Mouse (Mus musculus): ENCODE data around the gene Synrg. TPM values are rescaled to one million over a fixed set of nuclear protein-coding genes. Genes with fewer than 3 reads are reported as not detected.

Synrg gene
- total and polyA plus RNA-seq, 3 experiments = 9.5 to 25.2 (median 15.8) TPM

DNA sequence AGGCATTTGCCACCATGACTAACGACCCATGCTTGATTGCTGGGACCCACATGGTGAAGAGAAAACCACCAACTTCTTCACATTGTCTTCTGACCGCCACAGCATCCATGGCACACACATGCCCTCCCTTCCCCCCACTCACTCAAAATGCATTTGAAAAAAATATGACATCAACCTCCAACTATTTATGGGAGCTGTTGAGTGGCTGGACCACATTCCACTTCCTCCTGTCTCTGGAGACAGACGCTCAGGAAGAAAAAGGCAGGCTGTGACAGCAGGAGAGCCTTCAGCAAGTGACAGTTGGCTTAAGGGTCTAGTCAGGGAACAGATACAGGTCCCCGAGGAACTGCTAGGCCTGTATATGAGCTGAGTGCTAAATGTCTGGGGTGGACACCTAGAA, 115.7 kb downstream of the Synrg start:
- DNase-seq (ENCODE audit: extremely low read depth) = no peak
- TF ChIP-seq ELF1 (IDR thresholded peaks at IDR 0.05; ENCODE audit: low read depth, low read length) (no peak), TBP (conservative IDR thresholded peaks at IDR 0.05; ENCODE audit: low read depth, low read length) (no peak), MXI1 (IDR thresholded peaks at IDR 0.05; ENCODE audit: low read depth, low read length) (no peak), ZMIZ1 (IDR thresholded peaks at IDR 0.05; ENCODE audit: low read depth, low read length) (no peak), IRF4 (IDR thresholded peaks at IDR 0.05; ENCODE audit: low read depth, low read length) (no peak), ZC3H11A (IDR thresholded peaks at IDR 0.05; ENCODE audit: low read depth, low read length) (no peak), EP300 (IDR thresholded peaks at IDR 0.05; ENCODE audit: low read length) (no peak), CTCF (conservative IDR thresholded peaks at IDR 0.05 in 1 of 2, IDR thresholded peaks at IDR 0.05 in 1 of 2; ENCODE audit: low read depth in 2 of 2, low read length in 2 of 2) (no peak), RCOR1 (conservative IDR thresholded peaks at IDR 0.05; ENCODE audit: low read depth, low read length) (no peak), CHD2 (IDR thresholded peaks at IDR 0.05; ENCODE audit: low read length) (no peak), USF1 (IDR thresholded peaks at IDR 0.05; ENCODE audit: low read depth, low read length) (no peak)
- Histone ChIP-seq H3K9ac (ENCODE audit: insufficient read depth, low read depth) (no peak overlapping the region), H3K9me3 (replicated peaks; ENCODE audit: low read length) (no peaks in the 10 kb centered on the region), H3K27me3 (replicated peaks) (no peaks in the 10 kb centered on the region), H3K36me3 (replicated peaks in 1 of 2; ENCODE audit: control insufficient read depth in 1 of 2, insufficient read depth in 1 of 2, low read length in 1 of 2) (peaks cover 27 to 72% of the 10 kb centered on the region in 2 experiments), H3K27ac (ENCODE audit: insufficient read depth, low read depth) (no peak overlapping the region), H3K4me2 (ENCODE audit: insufficient read depth, low read depth, poor library complexity, severe bottlenecking) (no peak overlapping the region), H3K4me1 (ENCODE audit: control insufficient read depth in 1 of 2, insufficient read depth in 2 of 2) (peaks cover 0 to 6% of the 10 kb centered on the region in 2 experiments; a peak in 2 of 4 replicates), H3K4me3 (replicated peaks in 1 of 3; ENCODE audit: low read depth in 2 of 3, low read length in 2 of 3, poor library complexity in 1 of 3) (no peak overlapping the region), H3K79me2 (replicated peaks; ENCODE audit: control insufficient read depth, extremely low read depth, insufficient read depth, poor library complexity, severe bottlenecking) (no peaks in the 10 kb centered on the region)
- in situ Hi-C loops (cut with MboI; ENCODE audit: low pct_ligation_motif_present, low pct_unique_long_range_greater_than_20kb, low sequenced_read_pairs) (no loop called here), dilution Hi-C loops (cut with MboI; ENCODE audit: extremely low pct_ligation_motif_present, extremely low pct_unique_long_range_greater_than_20kb, low sequenced_read_pairs) (no loop called here)

DNA sequence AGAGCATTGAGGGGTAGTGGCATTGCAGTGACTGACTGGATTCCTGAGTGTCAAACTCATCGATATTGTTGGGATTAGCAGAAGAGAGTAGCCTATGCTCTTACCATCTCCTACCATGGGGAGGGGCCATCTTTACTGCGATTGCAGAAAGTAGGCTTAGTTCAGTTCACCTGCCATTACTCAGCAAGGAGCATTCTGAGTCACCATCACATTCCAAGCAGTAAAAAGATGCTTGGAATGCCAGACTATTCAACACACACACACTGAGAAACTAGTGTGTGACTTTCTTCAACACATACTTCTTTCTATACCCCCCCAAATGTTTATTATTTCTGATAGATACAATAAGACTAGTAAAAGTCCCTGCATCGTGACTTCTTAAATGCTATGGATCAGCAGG, 116.1 kb downstream of the Synrg start:
- dilution Hi-C loops (cut with MboI; ENCODE audit: extremely low pct_ligation_motif_present, extremely low pct_unique_long_range_greater_than_20kb, low sequenced_read_pairs) (no loop called here), in situ Hi-C loops (cut with MboI; ENCODE audit: low pct_ligation_motif_present, low pct_unique_long_range_greater_than_20kb, low sequenced_read_pairs) (no loop called here)
- no peak for DNase-seq (ENCODE audit: extremely low read depth)
- no peaks in the 10 kb centered on the region for H3K27me3 ChIP-seq (replicated peaks)
- H3K9ac ChIP-seq (ENCODE audit: insufficient read depth, low read depth) = no peak overlapping the region
- no peaks in the 10 kb centered on the region for H3K9me3 ChIP-seq (replicated peaks; ENCODE audit: low read length)
- TF ChIP-seq CHD1 (IDR thresholded peaks at IDR 0.05; ENCODE audit: low read depth, low read length) (no peak), USF1 (IDR thresholded peaks at IDR 0.05; ENCODE audit: low read depth, low read length) (no peak), NRF1 (IDR thresholded peaks at IDR 0.05; ENCODE audit: low read depth, low read length) (no peak), MAZ (IDR thresholded peaks at IDR 0.05; ENCODE audit: low read depth, low read length) (no peak), E2F4 (IDR thresholded peaks at IDR 0.05; ENCODE audit: insufficient replicate concordance, low read depth, low read length) (no peak), MEF2A (IDR thresholded peaks at IDR 0.05; ENCODE audit: borderline replicate concordance, low read depth, low read length) (no peak), TBP (conservative IDR thresholded peaks at IDR 0.05; ENCODE audit: low read depth, low read length) (no peak), UBTF (IDR thresholded peaks at IDR 0.05; ENCODE audit: low read depth, low read length) (no peak), ETS1 (conservative IDR thresholded peaks at IDR 0.05; ENCODE audit: low read depth, low read length) (no peak), SIN3A (IDR thresholded peaks at IDR 0.05; ENCODE audit: low read length) (no peak), ELF1 (IDR thresholded peaks at IDR 0.05; ENCODE audit: low read depth, low read length) (no peak)
- peaks cover 27 to 75% of the 10 kb centered on the region in 2 experiments for H3K36me3 ChIP-seq (replicated peaks in 1 of 2; ENCODE audit: control insufficient read depth in 1 of 2, insufficient read depth in 1 of 2, low read length in 1 of 2)
- H3K79me2 ChIP-seq (replicated peaks; ENCODE audit: control insufficient read depth, extremely low read depth, insufficient read depth, poor library complexity, severe bottlenecking) = no peaks in the 10 kb centered on the region
- H3K4me2 ChIP-seq (ENCODE audit: insufficient read depth, low read depth, poor library complexity, severe bottlenecking) = no peak overlapping the region
- H3K4me3 ChIP-seq (replicated peaks in 1 of 3; ENCODE audit: low read depth in 2 of 3, low read length in 2 of 3, poor library complexity in 1 of 3) = no peak overlapping the region
- no peak overlapping the region for H3K27ac ChIP-seq (ENCODE audit: insufficient read depth, low read depth)
- peaks cover 0 to 5% of the 10 kb centered on the region in 2 experiments; a peak in 1 of 4 replicates for H3K4me1 ChIP-seq (ENCODE audit: control insufficient read depth in 1 of 2, insufficient read depth in 2 of 2)

All from CH12.LX (cell line).